Mouse (Mus musculus) intestine, embryonic 14.5 days (tissue): ENCODE data around the gene Grb10. TPM values are rescaled to one million over a fixed set of nuclear protein-coding genes. Genes with fewer than 3 reads are reported as not detected.

Experiments
- ATAC-seq: fragments of 200-750 bp; cut with Nextera tagmentation; replicated peaks from 2 replicates; pipeline ENCODE4 v1.8.0; 2017; ENCODE audit warnings: low read depth, moderate number of reproducible peaks, moderate TSS enrichment, moderate library complexity; ENCODE audit not compliant: low FRiP score, low TSS enrichment
- DNase-seq: peaks from one replicate; pipeline ENCODE4 v3.0.0-alpha.2; 2018; ENCODE audit warnings: low spot score
- H3K27ac ChIP-seq: fragments of 300-500 bp; sonication (generic); 2 replicates; pipeline ENCODE4 v1.5.1; 2014; ENCODE audit warnings: low read depth, mild to moderate bottlenecking, control low read depth
- H3K27me3 ChIP-seq: fragments of 300-500 bp; sonication (generic); replicated peaks from 2 replicates; pipeline ENCODE4 v1.6.1; 2014; ENCODE audit warnings: low read length, control low read depth; ENCODE audit not compliant: control insufficient read depth, insufficient read depth
- H3K36me3 ChIP-seq: fragments of 300-500 bp; sonication (generic); 2 replicates; pipeline ENCODE4 v1.6.1; 2014; ENCODE audit warnings: low read length, control low read depth; ENCODE audit not compliant: control insufficient read depth, insufficient read depth
- H3K4me1 ChIP-seq: fragments of 300-500 bp; sonication (generic); replicated peaks from 2 replicates; pipeline ENCODE4 v1.6.1; 2014; ENCODE audit warnings: low read length, control low read depth, mixed read lengths; ENCODE audit not compliant: control insufficient read depth, insufficient read depth
- H3K4me2 ChIP-seq: fragments of 300-500 bp; sonication (generic); 2 replicates; pipeline ENCODE4 v1.6.1; 2014; ENCODE audit warnings: low read length
- H3K4me3 ChIP-seq: fragments of 300-500 bp; sonication (generic); 2 replicates; pipeline ENCODE4 v1.5.1; 2014; ENCODE audit warnings: low read depth, low read length, control low read depth, mixed read lengths
- H3K9ac ChIP-seq: fragments of 300-500 bp; sonication (generic); 2 replicates; pipeline ENCODE4 v1.6.1; 2014; ENCODE audit warnings: mild to moderate bottlenecking, low read length
- H3K9me3 ChIP-seq: fragments of 300-500 bp; sonication (generic); 2 replicates; pipeline ENCODE4 v1.6.1; 2016; ENCODE audit warnings: low read length, control low read depth; ENCODE audit not compliant: control insufficient read depth
- WGBS: fragments of 180-500 bp; shearing (Covaris S2); extraction: QIAGEN DNeasy Blood & Tissue Kit; methylation state at CpG from one replicate; pipeline ENCODE4 v1.1.7; 2014; 5-methylcytosine and 5-hydroxymethylcytosine counted together
- polyA plus RNA-seq: library from polyadenylated mRNA; unstranded; fragments of >200 nt; fragmentation: Nextera tagmentation; extraction: Ambion mirVana; gene quantifications from 2 replicates; pipeline ENCODE4 v1.2.1, GENCODE M21; 2014

The Grb10 gene
- polyA plus RNA-seq, 1 experiment from 2014 or later = 233 TPM

DNA sequence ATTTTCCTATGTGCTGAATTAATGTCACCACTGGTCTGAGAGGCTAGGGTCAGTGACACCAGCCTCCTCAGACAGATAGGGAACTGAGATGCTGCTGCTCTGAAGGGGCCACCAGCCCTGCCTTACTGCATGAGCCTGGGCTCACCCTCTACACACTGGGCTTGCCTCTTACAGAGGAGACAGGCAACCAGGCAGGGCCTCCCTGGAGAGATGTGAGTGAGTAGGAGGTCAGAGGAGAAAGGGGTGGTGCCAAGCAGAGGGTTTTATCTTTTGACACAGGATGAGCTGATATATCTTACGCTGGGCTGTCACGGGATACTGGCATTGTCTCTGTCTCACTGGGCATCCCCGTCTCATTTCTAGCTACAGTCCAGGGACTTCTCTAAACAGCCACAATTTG lies 74.9 kb downstream of the Grb10 start:
- Histone ChIP-seq H3K4me3 (no peak overlapping the region), H3K27me3 (no peaks in the 10 kb centered on the region), H3K36me3 (peaks cover 62% of the 10 kb centered on the region), H3K9me3 (no peaks in the 10 kb centered on the region), H3K27ac (peak overlapping the region; percentile 86), H3K9ac (no peak overlapping the region), H3K4me1 (peaks cover 41% of the 10 kb centered on the region), H3K4me2 (no peak overlapping the region)
- DNase-seq (no peak), ATAC-seq (no peak)
- WGBS = 67% methylated on average over 3 of the region's 3 CpGs

GRCm38 (mm10) chr11:11963065-11963464 lies 75.4 kb downstream of the Grb10 start:
- ATAC-seq = no peak
- H3K36me3 ChIP-seq = peaks cover 57% of the 10 kb centered on the region

DNA sequence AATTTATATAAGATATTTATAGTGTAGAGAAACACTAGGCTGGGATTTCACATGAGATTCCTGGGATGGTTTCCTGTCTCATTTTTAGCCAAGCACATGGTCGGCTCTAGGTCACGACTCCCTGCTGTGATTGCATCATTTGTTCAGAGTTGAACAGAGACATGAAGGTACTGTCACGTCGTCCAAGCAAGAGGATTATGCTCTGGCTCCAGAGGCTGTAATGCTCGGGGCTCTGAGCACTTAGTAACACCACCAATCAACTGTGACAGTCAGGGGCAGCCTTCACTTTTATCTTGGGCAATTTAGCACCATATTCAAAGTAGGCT lies 75.9 kb downstream of the Grb10 start:
- Histone ChIP-seq H3K9ac (no peak overlapping the region), H3K4me2 (no peak overlapping the region), H3K4me1 (peaks cover 41% of the 10 kb centered on the region), H3K27me3 (no peaks in the 10 kb centered on the region), H3K4me3 (no peak overlapping the region), H3K27ac (peak overlapping the region; percentile 86), H3K9me3 (no peaks in the 10 kb centered on the region), H3K36me3 (peaks cover 57% of the 10 kb centered on the region)
- WGBS = 14% methylated on average over 5 of the region's 5 CpGs
- DNase-seq = peak; percentile 50
- peak; percentile 7; the same call in 1 of the 2 replicates for ATAC-seq

More at GRCm38 (mm10) chr11:11963065-11963464, 75.4 kb downstream of the Grb10 start:
- H3K4me3 ChIP-seq = no peak overlapping the region
- no peak overlapping the region for H3K9ac ChIP-seq
- H3K27me3 ChIP-seq = no peaks in the 10 kb centered on the region
- H3K4me2 ChIP-seq = no peak overlapping the region
- H3K27ac ChIP-seq = peak overlapping the region; percentile 86
- peak; percentile 50 for DNase-seq
- H3K4me1 ChIP-seq = peaks cover 41% of the 10 kb centered on the region
- WGBS = 74% methylated on average over 2 of the region's 2 CpGs
- H3K9me3 ChIP-seq = no peaks in the 10 kb centered on the region

DNA sequence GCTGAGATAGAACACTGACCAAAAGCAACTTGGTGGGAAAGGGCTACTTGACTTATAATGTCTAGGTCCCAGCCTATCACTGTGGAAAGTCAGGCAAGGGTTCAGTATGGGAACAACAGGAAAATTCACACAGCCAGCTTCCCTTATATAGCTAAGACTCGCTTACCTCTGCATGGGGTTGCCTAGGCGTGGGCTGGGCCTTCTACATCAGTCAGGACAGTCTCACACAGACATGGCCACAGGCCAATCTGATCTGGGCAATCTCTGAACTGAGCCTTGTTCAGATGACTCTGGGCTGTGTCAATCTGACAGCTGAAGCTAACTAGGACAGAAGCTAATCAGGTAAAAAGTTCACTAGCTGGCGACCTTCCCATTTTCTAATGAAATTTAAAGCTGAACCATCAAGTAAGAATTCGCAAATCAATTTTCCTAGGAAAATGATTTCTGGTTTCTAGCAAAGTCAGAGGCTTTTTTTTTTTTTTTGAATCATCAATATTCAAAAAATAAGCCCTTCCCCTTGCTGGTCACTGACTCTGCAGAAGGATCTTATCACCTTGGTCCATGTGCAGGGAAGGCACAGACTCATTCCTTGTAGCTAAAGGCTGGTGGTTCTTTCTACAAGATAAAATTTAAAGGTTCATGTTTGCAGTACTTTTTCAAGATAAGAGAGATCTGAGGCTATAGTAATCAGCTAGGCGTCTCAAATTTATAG lies 76.4 kb downstream of the Grb10 start:
- H3K4me2 ChIP-seq = no peak overlapping the region
- H3K9me3 ChIP-seq = no peaks in the 10 kb centered on the region
- no peak overlapping the region for H3K4me3 ChIP-seq
- H3K36me3 ChIP-seq = peaks cover 53% of the 10 kb centered on the region
- no peak for DNase-seq
- no peaks in the 10 kb centered on the region for H3K27me3 ChIP-seq
- WGBS = 30% methylated on average over 5 of the region's 5 CpGs
- ATAC-seq = peak; percentile 80
- H3K27ac ChIP-seq = peak overlapping the region; percentile 86
- H3K4me1 ChIP-seq = peaks cover 41% of the 10 kb centered on the region
- H3K9ac ChIP-seq = no peak overlapping the region

- WGBS = 20% methylated on average over 5 of the region's 5 CpGs
- Histone ChIP-seq H3K4me1 (peaks cover 39% of the 10 kb centered on the region), H3K4me2 (no peak overlapping the region), H3K27ac (peak overlapping the region; percentile 86), H3K9me3 (no peaks in the 10 kb centered on the region), H3K36me3 (peaks cover 43% of the 10 kb centered on the region), H3K4me3 (no peak overlapping the region), H3K9ac (no peak overlapping the region), H3K27me3 (no peaks in the 10 kb centered on the region)
- ATAC-seq (no peak), DNase-seq (peak; percentile 31)
Measured at GRCm38 (mm10) chr11:11960858-11961257, 77.6 kb downstream of the Grb10 start.

GRCm38 (mm10) chr11:11960227-11960626 lies 78.3 kb downstream of the Grb10 start:
- Histone ChIP-seq H3K27me3 (no peaks in the 10 kb centered on the region), H3K27ac (peak overlapping the region; percentile 86), H3K9ac (no peak overlapping the region), H3K4me3 (no peak overlapping the region), H3K4me2 (no peak overlapping the region), H3K9me3 (no peaks in the 10 kb centered on the region), H3K4me1 (peaks cover 41% of the 10 kb centered on the region), H3K36me3 (peaks cover 41% of the 10 kb centered on the region)
- ATAC-seq (no peak), DNase-seq (no peak)
- 71% methylated on average over 2 of the region's 2 CpGs for WGBS

GRCm38 (mm10) chr11:11958479-11958878 lies 80.0 kb downstream of the Grb10 start:
- Histone ChIP-seq H3K9ac (no peak overlapping the region), H3K9me3 (no peaks in the 10 kb centered on the region), H3K27ac (no peak overlapping the region), H3K4me2 (no peak overlapping the region), H3K36me3 (peaks cover 48% of the 10 kb centered on the region), H3K4me3 (no peak overlapping the region), H3K4me1 (peaks cover 44% of the 10 kb centered on the region), H3K27me3 (no peaks in the 10 kb centered on the region)
- 56% methylated on average over 2 of the region's 2 CpGs for WGBS
- ATAC-seq (no peak), DNase-seq (no peak)

GRCm38 (mm10) chr11:11958061-11958361 lies 80.5 kb downstream of the Grb10 start:
- H3K36me3 ChIP-seq = peaks cover 48% of the 10 kb centered on the region
- no peak overlapping the region for H3K4me2 ChIP-seq
- H3K4me3 ChIP-seq = no peak overlapping the region
- no peaks in the 10 kb centered on the region for H3K27me3 ChIP-seq
- peak overlapping the region; percentile 45; the same call in 1 of the 2 replicates for H3K27ac ChIP-seq
- WGBS = 87% methylated on average over 2 of the region's 2 CpGs
- H3K9ac ChIP-seq = no peak overlapping the region
- H3K9me3 ChIP-seq = no peaks in the 10 kb centered on the region
- peaks cover 40% of the 10 kb centered on the region for H3K4me1 ChIP-seq
- DNase-seq (no peak), ATAC-seq (no peak)
